Mouse (Mus musculus): ENCODE measurements around the gene March10. TPM values are rescaled to one million over a fixed set of nuclear protein-coding genes. Genes with fewer than 3 reads are reported as not detected.

The March10 gene
- polyA plus RNA-seq (2014; fragmentation: Nextera tagmentation; extraction: Ambion mirVana): 0.10 TPM in 1 of 2 replicates, not detected in the other

GRCm38 (mm10) chr11:105456497-105456907 is at the start of gene March10:
Gene March10 (minus strand): TSS chr11:105456735.
- Histone ChIP-seq H3K4me2 (ENCODE audit: low read depth, severe bottlenecking) (peak within 1 kb of the TSS; percentile 95), H3K4me1 (ENCODE audit: control insufficient read depth, insufficient read depth, low read length) (0 out of 2 replicates have a peak, but pooled peaks cover 4% of the 10 kb centered on the region), H3K9ac (ENCODE audit: low read length) (peak within 1 kb of the TSS; percentile 55), H3K9me3 (ENCODE audit: control insufficient read depth, low read length) (no peaks in the 10 kb centered on the region), H3K27me3 (ENCODE audit: control insufficient read depth, insufficient read depth, low read length) (no peaks in the 10 kb centered on the region), H3K27ac (replicated peaks; ENCODE audit: low read depth, low read length) (no peak within 1 kb of the TSS), H3K4me3 (ENCODE audit: low read depth, low read length) (peak within 1 kb of the TSS; percentile 48), H3K36me3 (ENCODE audit: control insufficient read depth, insufficient read depth, low read length) (no peaks in the 10 kb centered on the region)
- ATAC-seq (ENCODE audit: insufficient number of reproducible peaks, low FRiP score, low TSS enrichment, low read depth) (0 out of 2 replicates have a peak, but pooled peaks have one; percentile 31), DNase-seq (ENCODE audit: low spot score) (peak; percentile 56)
- under 1% methylated on average over 35 of the region's 35 CpGs for WGBS

DNA sequence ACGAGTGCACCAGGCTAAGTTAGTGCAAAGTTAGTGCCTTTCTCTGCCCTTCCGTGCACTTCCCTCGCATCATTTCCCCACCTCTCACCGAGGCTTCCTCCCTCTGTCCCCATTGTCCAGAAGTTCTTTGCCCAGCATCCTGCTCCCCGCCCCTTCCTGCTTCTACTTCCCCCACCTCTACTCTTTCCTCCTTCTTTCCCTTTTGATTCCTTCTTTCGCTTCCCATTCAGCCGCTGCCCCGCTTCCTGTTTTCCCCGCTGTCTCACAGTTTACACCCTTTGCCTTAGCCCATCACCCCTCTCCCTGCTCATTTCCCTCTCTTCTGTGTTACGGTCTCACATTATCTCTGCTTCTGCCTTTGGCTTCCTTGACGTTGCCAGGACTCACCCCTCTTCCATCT is 49.8 kb upstream of the March10 start:
- H3K4me3 ChIP-seq (ENCODE audit: low read depth, low read length): no peak overlapping the region
- H3K9ac ChIP-seq (ENCODE audit: low read length): no peak overlapping the region
- H3K27me3 ChIP-seq (ENCODE audit: control insufficient read depth, insufficient read depth, low read length): no peaks in the 10 kb centered on the region
- no peak overlapping the region for H3K4me2 ChIP-seq (ENCODE audit: low read depth, severe bottlenecking)
- no peak for ATAC-seq (ENCODE audit: insufficient number of reproducible peaks, low FRiP score, low TSS enrichment, low read depth)
- H3K9me3 ChIP-seq (ENCODE audit: control insufficient read depth, low read length): no peaks in the 10 kb centered on the region
- H3K36me3 ChIP-seq (ENCODE audit: control insufficient read depth, insufficient read depth, low read length): no peaks in the 10 kb centered on the region
- DNase-seq (ENCODE audit: low spot score): no peak
- no peak overlapping the region for H3K27ac ChIP-seq (replicated peaks; ENCODE audit: low read depth, low read length)
- peaks cover 9% of the 10 kb centered on the region; the same call in 1 of the 2 replicates for H3K4me1 ChIP-seq (ENCODE audit: control insufficient read depth, insufficient read depth, low read length)
- 84% methylated on average over 11 of the region's 11 CpGs for WGBS

DNA sequence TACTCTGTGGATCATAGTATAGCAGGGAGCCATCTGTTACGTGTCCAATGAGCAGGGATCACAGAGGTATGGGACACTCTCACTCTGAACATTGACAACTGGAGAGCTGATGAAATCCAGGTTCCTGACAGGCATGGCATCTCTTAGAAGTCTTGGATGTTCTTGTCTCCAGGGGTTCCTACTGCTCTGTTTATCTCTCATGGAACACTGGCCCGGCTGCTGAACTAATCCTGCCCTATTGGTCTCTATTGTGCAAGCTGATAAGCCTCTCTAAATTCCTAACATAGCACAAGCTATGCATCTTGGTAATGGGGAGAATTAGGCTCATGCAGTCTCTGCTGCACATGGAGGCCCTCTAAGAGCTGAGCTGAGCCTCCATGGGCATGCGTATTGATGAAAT is 48.5 kb upstream of the March10 start:
- ATAC-seq (ENCODE audit: insufficient number of reproducible peaks, low FRiP score, low TSS enrichment, low read depth): no peak
- no peaks in the 10 kb centered on the region for H3K9me3 ChIP-seq (ENCODE audit: control insufficient read depth, low read length)
- H3K4me2 ChIP-seq (ENCODE audit: low read depth, severe bottlenecking): no peak overlapping the region
- no peaks in the 10 kb centered on the region for H3K36me3 ChIP-seq (ENCODE audit: control insufficient read depth, insufficient read depth, low read length)
- no peaks in the 10 kb centered on the region for H3K27me3 ChIP-seq (ENCODE audit: control insufficient read depth, insufficient read depth, low read length)
- no peak overlapping the region for H3K4me3 ChIP-seq (ENCODE audit: low read depth, low read length)
- 58% methylated on average over 3 of the region's 3 CpGs for WGBS
- H3K9ac ChIP-seq (ENCODE audit: low read length): no peak overlapping the region
- H3K27ac ChIP-seq (replicated peaks; ENCODE audit: low read depth, low read length): no peak overlapping the region
- peaks cover 9% of the 10 kb centered on the region; the same call in 1 of the 2 replicates for H3K4me1 ChIP-seq (ENCODE audit: control insufficient read depth, insufficient read depth, low read length)
- no peak for DNase-seq (ENCODE audit: low spot score)

DNA sequence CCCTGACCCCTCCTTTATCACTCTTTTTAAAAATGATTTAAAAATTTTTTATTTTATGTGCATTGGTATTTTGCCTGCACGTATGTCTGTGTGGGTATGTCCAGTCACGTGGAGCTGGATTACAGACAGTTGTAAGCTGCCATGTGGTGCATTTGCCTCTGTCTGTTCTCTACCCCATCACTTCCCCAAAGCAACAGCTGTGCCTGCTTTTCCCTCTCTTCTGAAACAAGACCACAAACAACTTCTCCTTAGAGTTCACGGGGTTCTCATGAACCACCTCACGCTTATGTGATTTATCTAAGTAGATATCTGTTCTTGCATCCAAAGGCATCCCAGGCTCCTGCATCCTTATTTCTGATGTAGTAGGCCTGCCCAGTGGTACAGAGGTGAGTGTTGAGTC is 45.8 kb upstream of the March10 start:
- H3K9me3 ChIP-seq (ENCODE audit: control insufficient read depth, low read length): no peaks in the 10 kb centered on the region
- no peaks in the 10 kb centered on the region for H3K36me3 ChIP-seq (ENCODE audit: control insufficient read depth, insufficient read depth, low read length)
- WGBS: 87% methylated on average over 4 of the region's 4 CpGs
- DNase-seq (ENCODE audit: low spot score): no peak
- no peak overlapping the region for H3K27ac ChIP-seq (replicated peaks; ENCODE audit: low read depth, low read length)
- H3K27me3 ChIP-seq (ENCODE audit: control insufficient read depth, insufficient read depth, low read length): no peaks in the 10 kb centered on the region
- H3K4me3 ChIP-seq (ENCODE audit: low read depth, low read length): no peak overlapping the region
- no peak overlapping the region for H3K9ac ChIP-seq (ENCODE audit: low read length)
- H3K4me1 ChIP-seq (ENCODE audit: control insufficient read depth, insufficient read depth, low read length): no peaks in the 10 kb centered on the region
- no peak overlapping the region for H3K4me2 ChIP-seq (ENCODE audit: low read depth, severe bottlenecking)
- ATAC-seq (ENCODE audit: insufficient number of reproducible peaks, low FRiP score, low TSS enrichment, low read depth): no peak

DNA sequence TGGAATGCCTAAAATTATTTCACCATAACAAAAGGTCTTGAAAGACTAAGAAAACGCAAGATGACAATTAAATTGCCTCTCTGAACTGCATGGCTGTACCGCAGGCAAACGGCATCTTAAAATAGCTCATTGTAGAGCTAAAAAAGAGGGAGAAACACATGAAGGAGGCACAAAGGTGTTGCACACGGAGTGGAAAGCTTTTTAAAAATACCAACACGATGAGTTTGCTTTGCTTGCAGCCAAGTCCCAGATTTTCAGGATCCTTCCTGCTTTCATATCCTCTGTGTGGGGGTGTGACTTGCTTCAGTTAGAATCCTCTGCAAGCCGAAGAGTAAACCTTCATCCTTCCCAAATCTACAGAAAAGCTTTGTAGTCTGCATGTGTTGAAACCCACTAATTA is 41.0 kb upstream of the March10 start:
- Histone ChIP-seq H3K27me3 (ENCODE audit: control insufficient read depth, insufficient read depth, low read length) (no peaks in the 10 kb centered on the region), H3K4me3 (ENCODE audit: low read depth, low read length) (no peak overlapping the region), H3K9me3 (ENCODE audit: control insufficient read depth, low read length) (no peaks in the 10 kb centered on the region), H3K27ac (replicated peaks; ENCODE audit: low read depth, low read length) (no peak overlapping the region), H3K36me3 (ENCODE audit: control insufficient read depth, insufficient read depth, low read length) (no peaks in the 10 kb centered on the region), H3K4me2 (ENCODE audit: low read depth, severe bottlenecking) (no peak overlapping the region), H3K9ac (ENCODE audit: low read length) (no peak overlapping the region), H3K4me1 (ENCODE audit: control insufficient read depth, insufficient read depth, low read length) (no peaks in the 10 kb centered on the region)
- WGBS: 79% methylated on average over 6 of the region's 6 CpGs
- DNase-seq (ENCODE audit: low spot score): no peak
- no peak for ATAC-seq (ENCODE audit: insufficient number of reproducible peaks, low FRiP score, low TSS enrichment, low read depth)

DNA sequence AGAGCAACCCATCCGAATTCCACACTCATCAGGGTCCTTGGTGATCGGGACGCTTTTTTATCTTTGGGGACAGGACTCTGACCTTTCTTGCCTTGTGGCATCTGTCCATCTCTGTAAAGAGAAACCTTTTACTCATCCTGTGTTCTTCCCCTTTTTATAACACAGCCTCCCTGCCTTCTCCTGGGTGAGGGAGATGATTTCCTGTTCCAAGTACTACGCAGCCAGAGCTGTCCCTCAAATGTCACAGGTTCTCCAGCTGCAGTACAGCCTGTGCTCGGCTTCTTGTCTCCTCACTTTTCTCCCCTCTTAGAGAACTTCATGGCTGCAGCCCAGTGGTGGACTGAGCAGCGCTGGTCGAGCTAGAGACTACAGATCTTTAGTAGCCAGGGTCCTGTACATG is 40.1 kb upstream of the March10 start:
- no peak overlapping the region for H3K9ac ChIP-seq (ENCODE audit: low read length)
- H3K4me2 ChIP-seq (ENCODE audit: low read depth, severe bottlenecking): no peak overlapping the region
- ATAC-seq (ENCODE audit: insufficient number of reproducible peaks, low FRiP score, low TSS enrichment, low read depth) (no peak), DNase-seq (ENCODE audit: low spot score) (no peak)
- H3K4me3 ChIP-seq (ENCODE audit: low read depth, low read length): no peak overlapping the region
- 69% methylated on average over 7 of the region's 7 CpGs for WGBS
- no peaks in the 10 kb centered on the region for H3K27me3 ChIP-seq (ENCODE audit: control insufficient read depth, insufficient read depth, low read length)
- no peak overlapping the region for H3K27ac ChIP-seq (replicated peaks; ENCODE audit: low read depth, low read length)
- H3K4me1 ChIP-seq (ENCODE audit: control insufficient read depth, insufficient read depth, low read length): no peaks in the 10 kb centered on the region
- H3K9me3 ChIP-seq (ENCODE audit: control insufficient read depth, low read length): no peaks in the 10 kb centered on the region
- no peaks in the 10 kb centered on the region for H3K36me3 ChIP-seq (ENCODE audit: control insufficient read depth, insufficient read depth, low read length)

DNA sequence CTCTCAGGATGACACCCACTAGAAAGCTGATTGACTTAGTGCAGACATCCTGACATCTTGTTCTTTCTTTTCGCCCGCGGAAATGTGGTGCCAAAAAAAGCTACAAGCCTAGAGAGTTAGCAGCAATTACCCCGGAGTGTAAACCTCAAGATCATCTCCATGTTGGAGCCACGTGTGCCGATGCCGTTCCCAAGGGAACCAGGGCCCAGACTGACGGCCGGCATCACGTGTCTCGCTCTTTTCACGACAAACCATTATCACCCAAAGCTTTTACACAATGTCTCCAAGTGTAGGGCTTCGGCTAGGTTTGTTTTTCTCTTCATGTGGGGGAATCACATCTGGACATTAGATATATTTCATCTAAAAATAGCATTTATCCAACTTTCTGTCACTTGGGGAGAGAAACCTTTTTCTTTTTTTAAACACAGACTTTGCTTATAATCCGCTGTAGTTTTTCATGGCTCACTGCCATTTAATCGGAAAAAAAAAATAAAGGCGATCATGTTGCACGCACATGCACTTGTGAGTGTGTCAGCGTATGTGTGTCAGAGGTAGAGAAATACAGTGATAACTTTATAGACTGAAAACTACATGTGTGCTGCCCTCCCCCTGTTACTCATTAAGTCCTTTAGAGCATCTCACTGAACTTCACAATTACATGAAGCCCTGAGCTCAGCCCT is 39.2 kb upstream of the March10 start:
- Histone ChIP-seq H3K4me1 (ENCODE audit: control insufficient read depth, insufficient read depth, low read length) (no peaks in the 10 kb centered on the region), H3K4me2 (ENCODE audit: low read depth, severe bottlenecking) (no peak overlapping the region), H3K9ac (ENCODE audit: low read length) (no peak overlapping the region), H3K36me3 (ENCODE audit: control insufficient read depth, insufficient read depth, low read length) (no peaks in the 10 kb centered on the region), H3K4me3 (ENCODE audit: low read depth, low read length) (no peak overlapping the region), H3K27me3 (ENCODE audit: control insufficient read depth, insufficient read depth, low read length) (no peaks in the 10 kb centered on the region), H3K9me3 (ENCODE audit: control insufficient read depth, low read length) (no peaks in the 10 kb centered on the region), H3K27ac (replicated peaks; ENCODE audit: low read depth, low read length) (no peak overlapping the region)
- WGBS: 79% methylated on average over 18 of the region's 18 CpGs
- DNase-seq (ENCODE audit: low spot score) (no peak), ATAC-seq (ENCODE audit: insufficient number of reproducible peaks, low FRiP score, low TSS enrichment, low read depth) (no peak)

DNA sequence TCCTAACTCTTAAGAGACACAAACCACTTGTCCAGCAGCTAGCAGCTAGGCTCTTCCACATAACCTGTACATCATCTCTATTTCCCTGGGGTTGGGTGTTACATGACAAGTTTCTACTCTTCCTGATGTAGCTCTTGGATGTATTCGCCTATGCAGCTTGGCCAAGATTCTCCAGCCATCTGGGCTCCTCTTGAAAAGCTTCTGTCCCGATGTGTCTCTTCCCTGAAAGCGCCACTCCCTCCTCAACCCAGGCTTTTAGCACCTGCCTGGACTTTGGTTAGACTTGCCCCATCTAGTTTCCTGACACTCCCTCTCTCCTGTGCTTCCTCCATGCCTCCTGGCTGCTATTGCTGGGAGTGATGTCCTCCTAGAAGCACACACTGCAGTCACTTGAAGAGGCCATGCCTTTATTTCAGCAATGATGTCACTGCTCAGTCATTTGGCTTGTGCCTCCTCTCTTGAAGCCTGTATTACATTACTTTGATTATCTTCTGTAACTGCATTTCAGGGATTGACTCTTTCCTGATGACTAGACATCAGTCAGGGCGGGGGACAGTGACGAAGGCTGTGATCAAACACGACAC is 38.3 kb upstream of the March10 start:
- no peak overlapping the region for H3K4me2 ChIP-seq (ENCODE audit: low read depth, severe bottlenecking)
- ATAC-seq (ENCODE audit: insufficient number of reproducible peaks, low FRiP score, low TSS enrichment, low read depth): no peak
- H3K9me3 ChIP-seq (ENCODE audit: control insufficient read depth, low read length): no peaks in the 10 kb centered on the region
- no peaks in the 10 kb centered on the region for H3K36me3 ChIP-seq (ENCODE audit: control insufficient read depth, insufficient read depth, low read length)
- H3K4me3 ChIP-seq (ENCODE audit: low read depth, low read length): no peak overlapping the region
- WGBS: 88% methylated on average over 6 of the region's 6 CpGs
- DNase-seq (ENCODE audit: low spot score): no peak
- H3K9ac ChIP-seq (ENCODE audit: low read length): no peak overlapping the region
- no peak overlapping the region for H3K27ac ChIP-seq (replicated peaks; ENCODE audit: low read depth, low read length)
- no peaks in the 10 kb centered on the region for H3K4me1 ChIP-seq (ENCODE audit: control insufficient read depth, insufficient read depth, low read length)
- H3K27me3 ChIP-seq (ENCODE audit: control insufficient read depth, insufficient read depth, low read length): no peaks in the 10 kb centered on the region
